Mouse (Mus musculus): ENCODE measurements at regions not wholly inside any gene's neighbourhood (a gene's known extent, or its start where the extent isn't known, plus 50 kb on each side); places are given as distances from the start of the nearest gene placed in this dataset.

DNA sequence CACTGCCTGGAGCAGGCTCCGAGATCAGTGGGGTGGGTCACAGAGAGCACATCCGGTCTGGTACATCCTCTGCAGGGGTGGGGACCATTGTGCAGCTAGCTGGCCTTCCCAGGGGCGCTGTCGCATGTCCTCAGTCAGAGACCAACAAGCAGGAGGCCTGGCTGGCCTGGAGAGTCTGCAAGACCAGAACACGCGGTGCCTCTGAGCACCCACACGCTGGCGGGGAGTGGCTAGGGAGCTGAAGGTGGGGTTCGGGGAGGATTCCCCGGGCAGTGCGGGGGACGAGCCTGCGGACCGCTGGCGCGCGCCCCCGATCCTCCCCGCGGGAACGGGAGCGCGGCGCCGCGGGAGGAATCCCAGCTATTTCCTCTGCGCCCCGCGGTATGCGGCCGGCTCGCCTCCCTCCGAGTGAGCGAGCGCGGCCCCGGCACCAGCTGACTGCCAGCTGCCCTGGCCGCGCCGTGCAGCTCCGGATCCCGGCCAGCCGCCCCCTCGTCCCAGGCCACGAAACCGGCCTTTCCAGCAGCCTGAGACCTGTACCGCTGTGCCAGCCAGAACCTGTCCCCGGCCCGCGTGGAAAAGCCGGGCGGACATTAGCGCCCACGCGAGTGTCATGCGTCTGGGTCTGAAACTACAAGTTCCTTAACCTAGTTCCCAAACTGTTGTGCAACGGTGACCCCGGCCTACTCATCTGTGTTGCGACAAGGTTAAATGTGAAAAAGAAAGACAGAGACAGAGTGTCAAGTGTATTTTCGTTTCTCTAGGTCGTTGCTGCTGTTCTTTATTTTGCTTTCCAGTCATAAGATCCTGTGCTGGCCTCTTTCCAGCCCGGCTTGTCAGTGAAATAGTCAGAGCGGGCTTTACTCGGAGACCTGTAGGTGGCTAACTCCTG lies 61.2 kb downstream of the Pkdcc start:
- peak; percentile 53 for DNase-seq (ENCODE audit: low read depth, low spot score)

DNA sequence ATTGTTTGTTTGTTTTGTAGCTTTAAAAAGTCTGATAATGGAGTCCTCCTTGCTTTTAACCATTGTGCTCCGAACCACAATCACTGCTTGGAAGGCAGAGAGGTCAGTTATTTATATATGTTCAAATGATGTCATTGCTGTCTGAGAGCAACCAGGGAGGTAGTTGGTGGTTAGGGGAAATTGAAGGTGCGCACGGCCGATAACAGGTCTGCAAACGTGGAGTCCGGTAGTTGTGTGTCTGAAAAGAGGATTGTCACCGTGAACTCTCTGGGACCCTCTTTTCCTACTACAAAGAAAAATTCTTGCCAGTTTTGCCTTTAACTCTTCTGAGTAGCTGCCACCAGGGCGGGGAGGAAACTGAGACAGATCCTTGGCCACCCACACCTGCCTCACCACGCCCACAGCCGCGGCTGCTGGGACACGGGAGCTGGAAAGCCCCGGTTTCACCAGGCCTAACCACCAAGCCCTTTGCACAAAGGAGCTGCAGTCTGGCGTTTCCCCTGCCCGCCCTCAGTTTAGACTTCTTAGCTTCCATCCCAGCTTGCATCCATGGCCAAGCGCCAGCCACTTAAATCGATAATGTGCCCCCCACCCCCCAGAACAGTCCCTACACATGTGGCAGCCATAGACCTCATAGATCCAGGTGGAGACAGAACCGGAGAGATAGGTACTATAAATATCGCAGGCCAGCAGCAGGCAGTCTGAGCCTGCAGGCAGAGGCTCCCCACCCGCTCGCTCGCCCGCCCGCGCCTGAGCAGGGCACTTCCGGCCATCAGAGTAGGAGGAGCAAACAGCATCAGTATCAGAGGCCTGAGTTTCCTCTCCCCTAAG lies 62.2 kb downstream of the Pkdcc start:
- DNase-seq (ENCODE audit: low read depth, low spot score) = peak; percentile 68

DNA sequence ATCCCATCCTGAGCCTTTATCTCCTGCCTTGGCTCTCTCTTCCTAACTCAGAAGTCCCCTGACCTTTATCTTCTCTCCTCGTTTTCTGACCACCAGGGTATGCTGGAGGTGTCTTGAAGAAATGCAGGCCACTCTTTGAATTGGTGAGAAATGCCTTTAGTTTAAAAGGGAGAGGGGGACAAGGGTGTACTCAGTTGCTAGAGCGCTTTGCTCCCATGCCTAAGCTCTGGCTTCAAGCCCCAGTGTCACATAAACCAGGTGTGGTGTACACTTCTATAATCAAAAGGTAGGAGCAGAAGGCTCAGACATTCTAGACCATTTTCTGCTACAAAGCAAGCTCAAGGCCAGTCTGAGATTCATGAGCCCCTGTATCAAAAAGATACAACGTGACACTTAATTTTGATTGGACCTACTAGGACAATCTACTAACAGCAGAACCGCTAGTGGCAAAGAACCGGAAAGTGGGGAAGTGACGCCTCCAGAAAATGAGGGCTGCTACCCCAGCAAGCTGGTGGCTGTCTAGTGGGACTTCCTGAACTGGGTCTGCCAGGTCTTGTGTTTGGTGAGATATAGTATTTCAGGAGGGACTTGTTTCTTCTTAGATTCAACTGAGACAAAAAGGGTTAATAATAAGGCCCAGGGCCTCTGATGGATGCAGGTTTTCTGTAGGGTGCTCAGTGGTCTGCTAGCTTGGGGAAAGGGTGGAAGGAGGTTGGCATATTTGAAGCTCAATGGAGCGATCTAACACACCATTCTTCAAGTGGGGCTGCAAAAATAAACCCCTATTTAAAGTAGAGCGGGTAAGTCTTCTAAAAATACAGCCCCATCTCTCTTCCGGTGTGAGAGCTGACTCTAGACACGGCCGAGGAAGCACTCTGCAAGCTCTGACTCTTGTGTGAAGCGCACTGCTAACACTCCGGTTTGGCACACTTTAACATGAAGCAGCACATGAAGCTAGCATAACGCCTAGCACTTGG lies 63.1 kb downstream of the Pkdcc start:
- DNase-seq (ENCODE audit: low read depth, low spot score) = no peak

DNA sequence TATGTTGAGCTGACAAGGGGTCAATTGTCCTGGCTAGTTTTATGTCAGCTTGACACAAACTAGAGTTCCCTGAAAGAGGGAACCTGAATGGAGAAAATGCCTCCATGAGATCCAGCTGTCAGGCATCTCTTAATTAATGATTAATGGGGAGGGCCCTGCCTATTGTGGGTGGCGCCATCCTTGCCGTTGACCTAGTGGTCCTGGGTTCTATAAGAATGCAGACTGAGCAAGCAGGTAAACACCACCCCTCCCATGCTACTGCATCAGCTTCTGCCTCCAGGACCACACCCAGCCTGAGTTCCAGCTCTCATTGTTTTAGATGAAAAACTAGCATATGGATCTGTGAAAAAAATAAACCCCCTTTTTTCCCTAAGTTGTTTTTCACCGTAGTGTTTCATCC lies 67.4 kb upstream of the Eml4 start:
- no peak for DNase-seq (ENCODE audit: low read depth, low spot score)

DNA sequence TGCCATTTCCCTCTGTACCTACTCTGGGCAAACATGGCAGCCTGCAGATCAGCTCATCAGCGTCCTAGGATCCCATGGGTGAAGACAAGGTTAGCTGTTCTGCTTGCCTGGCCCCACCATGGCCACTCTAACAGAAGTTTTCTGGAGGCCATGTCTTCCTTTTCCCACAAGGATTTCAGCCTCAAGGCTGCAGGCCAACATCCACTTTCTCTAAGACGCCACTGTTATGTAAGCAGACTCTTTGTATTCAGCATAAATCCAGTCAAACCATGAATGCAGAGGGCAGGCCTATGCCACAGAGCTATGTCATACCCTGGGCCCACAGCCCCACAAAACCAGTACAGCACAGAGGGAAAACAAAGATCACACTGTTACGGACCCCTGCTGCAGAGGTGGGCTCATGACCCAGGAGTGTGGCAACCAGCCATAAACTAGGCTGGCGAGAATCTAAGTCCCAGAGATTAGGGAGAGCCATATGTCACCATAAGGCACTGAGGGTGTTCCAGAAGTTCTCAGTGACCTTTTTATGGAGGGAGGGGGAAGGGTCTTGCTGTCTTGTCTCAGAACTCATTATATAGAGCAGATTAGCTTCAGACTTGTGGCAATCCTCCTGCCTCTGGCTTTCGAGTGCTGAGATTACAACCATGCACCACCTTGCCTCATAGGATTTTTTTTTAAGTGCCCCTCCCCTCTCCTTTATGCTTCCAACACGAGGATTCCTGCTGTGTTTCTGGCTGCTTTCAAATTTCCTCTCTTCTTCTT lies 63.2 kb upstream of the Eml4 start:
- DNase-seq (ENCODE audit: low read depth, low spot score) = no peak

DNA sequence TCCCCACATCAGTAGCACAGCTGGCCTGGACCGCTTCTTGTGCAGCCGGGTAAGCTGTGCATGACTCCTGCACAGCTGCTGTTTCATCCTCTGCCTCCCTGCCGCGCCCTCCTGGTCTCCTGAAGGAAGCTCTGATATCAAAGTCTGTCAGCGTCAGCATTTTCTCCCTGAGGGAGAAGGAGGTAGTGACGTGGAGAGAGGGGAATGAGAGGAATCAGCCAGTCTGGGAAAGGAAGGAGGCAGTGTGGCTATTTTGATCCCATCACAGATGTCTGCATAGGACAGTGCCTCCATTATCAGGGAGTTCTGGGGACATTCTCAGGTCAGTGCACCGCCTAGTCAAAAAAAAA lies 62.6 kb upstream of the Eml4 start:
- DNase-seq (ENCODE audit: low read depth, low spot score) = peak; percentile 43

DNA sequence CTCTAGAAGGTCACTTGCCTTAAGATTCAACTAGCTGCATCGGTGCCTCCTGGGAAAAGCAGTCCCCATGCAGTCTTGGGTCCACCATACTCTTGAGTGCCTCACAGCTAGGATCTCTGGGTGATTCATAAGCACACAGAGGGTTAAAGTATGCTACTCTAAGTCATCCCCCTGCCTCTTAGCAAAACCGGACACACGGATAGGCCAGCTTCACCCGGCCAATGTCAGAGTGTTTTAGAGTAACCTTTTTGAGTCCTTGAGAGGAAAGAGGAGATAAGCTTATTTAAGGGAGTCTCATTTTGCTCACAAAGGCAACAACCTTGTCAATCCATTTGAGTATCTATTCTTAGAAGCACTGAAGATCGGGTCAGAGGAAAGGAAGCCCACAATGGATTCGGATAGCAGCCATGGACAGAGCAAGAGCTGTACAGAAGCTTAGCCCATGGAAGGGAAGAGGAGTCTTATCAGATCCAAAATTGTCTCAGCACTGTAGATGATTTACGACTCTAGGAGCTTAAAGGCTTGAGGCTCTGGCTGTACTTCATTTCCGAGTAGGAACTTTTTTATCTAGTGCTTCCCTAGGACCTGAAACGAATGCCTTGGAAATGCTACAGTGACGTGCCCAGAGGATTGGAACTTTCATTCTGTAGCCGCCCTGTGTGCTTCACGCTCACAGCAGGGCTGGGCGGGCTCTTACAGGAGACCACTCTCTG lies 55.0 kb upstream of the Eml4 start:
- DNase-seq (ENCODE audit: low read depth, low spot score) = no peak

DNA sequence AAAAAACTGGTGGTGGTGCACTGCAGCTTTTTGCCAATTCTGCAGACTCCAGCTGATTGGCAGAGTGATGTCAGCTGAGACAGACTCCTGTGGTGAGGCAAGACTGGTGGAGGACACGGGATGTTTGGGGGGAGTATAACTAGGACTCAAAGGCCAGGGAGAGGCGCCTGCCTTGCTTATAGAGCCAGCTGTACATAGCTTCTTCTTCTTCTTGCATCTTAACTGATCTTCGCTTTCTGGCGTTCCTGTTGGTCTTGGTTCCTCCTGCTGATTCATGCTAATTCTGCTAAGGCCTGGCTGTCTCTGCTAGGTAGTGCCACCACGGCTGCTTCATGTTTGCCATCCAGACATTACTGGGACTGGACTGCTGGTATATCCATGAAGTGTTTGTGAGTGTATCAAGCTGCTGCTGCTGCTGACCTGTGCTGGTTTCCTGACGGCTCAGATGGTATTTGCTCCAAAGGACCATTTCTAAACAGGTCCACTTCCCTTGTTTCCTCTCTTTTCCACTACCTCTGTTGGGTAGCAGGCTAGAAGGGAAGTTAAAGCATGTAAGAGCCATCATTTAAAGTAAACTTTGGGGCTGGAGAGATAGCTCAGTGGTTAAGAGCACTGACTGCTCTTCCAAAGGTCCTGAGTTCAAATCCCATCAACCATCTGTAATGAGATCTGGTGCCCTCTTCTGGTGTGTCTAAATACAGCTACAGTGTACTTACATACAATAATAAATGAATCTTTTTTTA lies 53.2 kb upstream of the Eml4 start:
- DNase-seq (ENCODE audit: low read depth, low spot score) = no peak

Measured in ZHBTc4 (cell line).